Mouse (Mus musculus) intestine, embryonic 16.5 days (tissue): ENCODE measurements around the gene Spop. TPM values are rescaled to one million over a fixed set of nuclear protein-coding genes. Genes with fewer than 3 reads are reported as not detected.
"Not testable (repeated sequence)": the region's sequence is repeated elsewhere in the genome, so short reads cannot be mapped to it uniquely, and the experiment has no call there.

Experiments used
- ATAC-seq: fragments of 200-750 bp; cut with Nextera tagmentation; 2 replicates; pipeline ENCODE4 v1.8.0; 2017; ENCODE audit warnings: moderate TSS enrichment, moderate library complexity
- H3K27ac ChIP-seq: fragments of 300-500 bp; sonication (generic); 2 replicates; pipeline ENCODE4 v1.5.1; 2014; ENCODE audit warnings: mild to moderate bottlenecking, low read length
- H3K27me3 ChIP-seq: fragments of 300-500 bp; sonication (generic); replicated peaks from 2 replicates; pipeline ENCODE4 v1.6.1; 2014; ENCODE audit warnings: low read length, control low read depth, mixed read lengths; ENCODE audit not compliant: control insufficient read depth, insufficient read depth
- H3K36me3 ChIP-seq: fragments of 300-500 bp; sonication (generic); 2 replicates; pipeline ENCODE4 v1.6.1; 2014; ENCODE audit warnings: low read length, control low read depth; ENCODE audit not compliant: control insufficient read depth, insufficient read depth
- H3K4me1 ChIP-seq: fragments of 300-500 bp; sonication (generic); 2 replicates; pipeline ENCODE4 v1.6.1; 2014; ENCODE audit warnings: low read length, control low read depth, mixed read lengths; ENCODE audit not compliant: control insufficient read depth, insufficient read depth
- H3K4me2 ChIP-seq: fragments of 300-500 bp; sonication (generic); 2 replicates; pipeline ENCODE4 v1.6.1; 2014; ENCODE audit warnings: low read depth, low read length, control low read depth
- H3K4me3 ChIP-seq: fragments of 300-500 bp; sonication (generic); 2 replicates; pipeline ENCODE4 v1.5.1; 2014; ENCODE audit warnings: mild to moderate bottlenecking, low read length
- H3K9ac ChIP-seq: fragments of 300-500 bp; sonication (generic); 2 replicates; pipeline ENCODE4 v1.6.1; 2014; ENCODE audit warnings: low read depth, low read length
- H3K9me3 ChIP-seq: fragments of 300-500 bp; sonication (generic); 2 replicates; pipeline ENCODE4 v1.6.1; 2016; ENCODE audit warnings: low read length, control low read depth; ENCODE audit not compliant: control insufficient read depth
- WGBS: fragments of 180-500 bp; shearing (Covaris S2); extraction: QIAGEN DNeasy Blood & Tissue Kit; methylation state at CpG from one replicate; pipeline ENCODE4 v1.1.7; 2014; 5-methylcytosine and 5-hydroxymethylcytosine counted together
- polyA plus RNA-seq: library from polyadenylated mRNA; unstranded; fragments of >200 nt; fragmentation: Nextera tagmentation; extraction: Ambion mirVana; gene quantifications from 2 replicates; pipeline ENCODE4 v1.2.1, GENCODE M21; 2015

The Spop gene
- polyA plus RNA-seq, 1 experiment from 2014 or later, result 127 TPM

DNA sequence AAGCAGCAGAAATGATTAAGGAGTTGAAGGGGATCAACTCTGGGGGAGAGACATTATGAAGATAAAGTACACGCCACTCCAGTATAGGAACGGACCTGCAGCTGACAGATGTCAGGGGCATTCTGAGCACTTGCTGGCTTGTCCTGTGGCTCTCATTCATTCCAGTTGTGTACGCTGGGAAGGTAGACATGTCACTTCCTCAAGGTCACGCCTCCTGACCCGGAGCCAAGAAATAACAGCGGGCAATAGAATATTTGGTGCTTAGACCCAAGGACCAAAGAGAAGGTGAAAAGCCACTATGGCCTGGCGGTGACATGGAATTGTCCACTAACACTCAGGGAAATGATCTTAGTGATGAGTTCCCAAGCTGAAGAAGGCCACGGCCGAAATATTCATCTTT is 82.0 kb downstream of the Spop start:
- Histone ChIP-seq H3K4me3 (no peak overlapping the region), H3K27ac (no peak overlapping the region), H3K9me3 (no peaks in the 10 kb centered on the region), H3K9ac (no peak overlapping the region), H3K27me3 (no peaks in the 10 kb centered on the region), H3K4me1 (no peaks in the 10 kb centered on the region), H3K36me3 (no peaks in the 10 kb centered on the region), H3K4me2 (no peak overlapping the region)
- WGBS, result 89% methylated on average over 9 of the region's 9 CpGs
- ATAC-seq, result no peak

DNA sequence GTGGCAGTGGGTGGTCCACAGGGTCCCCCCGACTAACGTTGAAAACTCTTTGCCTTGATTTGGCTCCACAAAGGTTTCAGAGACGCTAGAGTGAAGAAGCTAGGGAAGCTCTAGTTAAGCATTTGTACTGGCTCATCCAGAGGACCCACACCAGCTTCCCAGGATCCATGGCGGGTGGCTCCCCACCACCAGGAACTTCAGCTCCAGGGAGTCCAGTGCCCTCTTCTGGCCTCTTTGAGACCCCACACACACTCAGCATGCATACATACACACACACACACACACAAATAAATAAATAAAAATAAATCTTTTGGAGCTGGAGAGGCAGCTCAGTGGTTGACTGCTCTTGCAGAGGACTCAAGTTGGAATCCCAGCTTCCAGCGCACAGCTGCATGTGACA is 84.0 kb downstream of the Spop start:
- ATAC-seq, result no peak
- Histone ChIP-seq H3K27ac (no peak overlapping the region), H3K4me3 (no peak overlapping the region), H3K27me3 (no peaks in the 10 kb centered on the region), H3K9me3 (no peaks in the 10 kb centered on the region), H3K9ac (no peak overlapping the region), H3K4me2 (no peak overlapping the region), H3K4me1 (no peaks in the 10 kb centered on the region), H3K36me3 (no peaks in the 10 kb centered on the region)
- 89% methylated on average over 5 of the region's 5 CpGs for WGBS

DNA sequence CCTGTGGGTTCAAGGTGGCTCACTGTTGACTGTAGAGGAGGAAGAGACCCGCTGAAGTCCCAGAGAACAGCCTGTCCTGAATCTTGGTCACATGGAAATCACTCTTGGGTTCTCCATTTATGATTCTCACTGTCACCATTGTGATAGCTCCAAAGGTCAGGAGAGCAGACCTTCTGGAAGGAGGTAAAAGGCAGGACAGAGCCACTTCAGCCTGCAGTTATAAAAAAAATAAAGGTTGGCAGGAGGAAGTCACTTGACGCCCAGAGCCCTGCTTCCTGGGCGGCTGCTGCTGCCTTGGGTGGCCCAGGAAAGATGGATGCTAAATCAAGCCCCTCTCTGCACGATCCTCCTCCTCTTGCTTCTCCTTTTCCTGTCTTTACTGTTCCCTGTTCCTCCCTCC is 86.5 kb downstream of the Spop start:
- ATAC-seq, result peak; percentile 58
- no peak overlapping the region for H3K4me2 ChIP-seq
- no peaks in the 10 kb centered on the region for H3K36me3 ChIP-seq
- no peak overlapping the region for H3K4me3 ChIP-seq
- no peaks in the 10 kb centered on the region for H3K27me3 ChIP-seq
- 44% methylated on average over 4 of the region's 4 CpGs for WGBS
- H3K9me3 ChIP-seq, result no peaks in the 10 kb centered on the region
- H3K4me1 ChIP-seq, result peaks cover 3% of the 10 kb centered on the region; the same call in 1 of the 2 replicates
- H3K27ac ChIP-seq, result no peak overlapping the region
- no peak overlapping the region for H3K9ac ChIP-seq

DNA sequence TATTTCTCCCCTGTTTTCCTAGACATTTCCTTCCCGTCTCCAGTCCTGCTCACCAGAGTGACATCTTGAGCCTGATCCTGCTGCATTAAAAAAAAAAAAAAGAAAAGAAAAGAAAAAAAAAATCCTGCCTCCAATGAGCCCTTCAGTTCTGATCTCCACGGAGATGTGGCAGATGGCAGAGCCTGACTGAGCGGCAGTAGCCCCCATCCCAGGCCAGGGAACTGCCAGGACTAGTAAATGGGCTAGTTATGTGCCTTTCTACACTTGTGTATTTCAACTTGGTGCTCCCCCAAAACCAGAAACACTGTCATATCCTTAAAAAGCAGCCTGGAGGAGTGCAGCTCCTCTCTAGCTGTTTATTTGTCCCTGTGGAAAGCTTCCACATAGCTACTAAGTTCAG is 87.0 kb downstream of the Spop start:
- ATAC-seq, result no peak
- WGBS, result 45% methylated on average over 3 of the region's 3 CpGs

DNA sequence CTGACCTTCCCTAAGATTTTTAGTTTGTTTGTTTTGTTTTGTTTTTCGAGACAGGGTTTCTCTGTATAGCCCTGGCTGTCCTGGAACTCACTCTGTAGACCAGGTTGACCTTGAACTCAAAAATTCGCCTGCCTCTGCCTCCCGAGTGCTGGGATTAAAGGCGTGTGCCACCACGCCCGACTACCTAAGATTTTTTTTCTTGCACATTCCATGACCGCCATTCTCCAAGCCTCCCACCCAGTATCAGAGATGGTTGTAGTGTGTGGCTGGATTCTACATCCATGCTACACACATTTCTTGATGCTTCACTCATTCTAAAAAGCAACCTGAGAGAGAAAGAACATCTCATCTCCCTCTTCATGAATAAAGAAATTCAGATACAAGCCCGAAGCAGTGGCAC is 87.9 kb downstream of the Spop start:
- H3K27me3 ChIP-seq, ATAC-seq, H3K36me3 ChIP-seq, H3K9me3 ChIP-seq, H3K4me1 ChIP-seq, H3K4me3 ChIP-seq, H3K4me2 ChIP-seq, H3K27ac ChIP-seq, H3K9ac ChIP-seq: not testable (repeated sequence)
- WGBS, result 77% methylated on average over 8 of the region's 8 CpGs

More for the DNA sequence above, 87.0 kb downstream of the Spop start:
- Histone ChIP-seq H3K36me3 (no peaks in the 10 kb centered on the region), H3K27me3 (no peaks in the 10 kb centered on the region), H3K9ac (no peak overlapping the region), H3K4me3 (no peak overlapping the region), H3K9me3 (no peaks in the 10 kb centered on the region), H3K27ac (no peak overlapping the region), H3K4me1 (peaks cover 3% of the 10 kb centered on the region; the same call in 1 of the 2 replicates), H3K4me2 (no peak overlapping the region)

DNA sequence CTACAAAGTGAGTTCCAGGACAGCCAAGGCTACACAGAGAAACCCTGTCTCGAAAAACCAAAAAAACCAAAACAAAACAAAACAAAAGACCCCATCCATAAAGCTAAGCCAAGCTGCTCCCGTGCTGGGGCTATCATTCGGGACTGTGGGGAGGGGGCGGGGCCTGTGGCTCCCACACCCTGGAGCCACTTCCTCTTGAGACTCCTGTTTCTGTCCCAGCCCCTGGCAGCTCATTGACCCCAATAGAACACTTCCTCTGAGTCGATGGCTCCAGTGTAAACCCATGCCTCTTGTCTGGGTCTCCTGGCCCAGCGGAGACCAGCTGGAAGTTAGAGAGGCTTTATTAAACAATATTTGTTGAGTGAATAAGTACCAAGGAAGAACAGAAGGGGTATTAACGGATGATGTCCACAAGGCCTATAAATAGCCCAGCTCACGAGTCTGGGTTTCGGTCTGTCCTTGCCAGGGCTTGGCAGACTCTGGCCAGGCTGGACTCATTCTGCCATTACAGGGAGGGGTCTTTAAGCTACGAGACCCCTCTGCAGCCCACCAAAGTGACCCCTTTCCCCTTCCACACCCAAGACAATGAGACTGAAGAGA is 89.8 kb downstream of the Spop start:
- H3K27me3 ChIP-seq, result no peaks in the 10 kb centered on the region
- WGBS, result 43% methylated on average over 10 of the region's 10 CpGs
- ATAC-seq, result no peak

DNA sequence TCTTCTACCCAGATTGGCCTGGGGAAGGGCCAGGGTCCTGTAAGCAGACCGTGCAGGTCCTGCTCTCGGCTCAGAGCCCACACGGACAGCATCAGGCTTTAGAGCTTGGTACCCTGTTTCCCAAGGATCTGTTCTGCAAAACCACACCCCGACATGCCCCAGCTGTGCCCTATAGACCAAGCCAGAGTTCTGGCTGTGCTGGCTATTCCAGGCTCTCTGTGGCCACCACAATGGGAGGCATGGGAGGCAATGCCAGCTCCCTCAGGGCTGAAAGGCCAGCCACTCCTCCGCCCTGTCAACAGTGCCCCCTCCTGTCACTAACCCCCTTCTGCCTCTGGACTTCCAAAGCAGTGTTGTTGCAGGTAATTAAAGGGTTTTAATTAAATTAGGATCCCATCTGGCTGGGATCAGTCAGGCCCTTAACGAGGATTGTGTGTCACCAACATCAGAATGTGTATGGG is 90.4 kb downstream of the Spop start:
- H3K4me1 ChIP-seq, result peaks cover 15% of the 10 kb centered on the region
- 71% methylated on average over 6 of the region's 6 CpGs for WGBS
- no peak for ATAC-seq
- no peak overlapping the region for H3K4me2 ChIP-seq
- H3K27ac ChIP-seq, result no peak overlapping the region
- H3K9ac ChIP-seq, result no peak overlapping the region
- no peaks in the 10 kb centered on the region for H3K9me3 ChIP-seq
- H3K36me3 ChIP-seq, result no peaks in the 10 kb centered on the region
- H3K4me3 ChIP-seq, result no peak overlapping the region
- no peaks in the 10 kb centered on the region for H3K27me3 ChIP-seq

More for the DNA sequence above, 89.8 kb downstream of the Spop start:
- Histone ChIP-seq H3K4me2 (no peak overlapping the region), H3K9ac (no peak overlapping the region), H3K4me3 (no peak overlapping the region), H3K36me3 (no peaks in the 10 kb centered on the region), H3K27ac (no peak overlapping the region), H3K9me3 (no peaks in the 10 kb centered on the region), H3K4me1 (peaks cover 11% of the 10 kb centered on the region)

DNA sequence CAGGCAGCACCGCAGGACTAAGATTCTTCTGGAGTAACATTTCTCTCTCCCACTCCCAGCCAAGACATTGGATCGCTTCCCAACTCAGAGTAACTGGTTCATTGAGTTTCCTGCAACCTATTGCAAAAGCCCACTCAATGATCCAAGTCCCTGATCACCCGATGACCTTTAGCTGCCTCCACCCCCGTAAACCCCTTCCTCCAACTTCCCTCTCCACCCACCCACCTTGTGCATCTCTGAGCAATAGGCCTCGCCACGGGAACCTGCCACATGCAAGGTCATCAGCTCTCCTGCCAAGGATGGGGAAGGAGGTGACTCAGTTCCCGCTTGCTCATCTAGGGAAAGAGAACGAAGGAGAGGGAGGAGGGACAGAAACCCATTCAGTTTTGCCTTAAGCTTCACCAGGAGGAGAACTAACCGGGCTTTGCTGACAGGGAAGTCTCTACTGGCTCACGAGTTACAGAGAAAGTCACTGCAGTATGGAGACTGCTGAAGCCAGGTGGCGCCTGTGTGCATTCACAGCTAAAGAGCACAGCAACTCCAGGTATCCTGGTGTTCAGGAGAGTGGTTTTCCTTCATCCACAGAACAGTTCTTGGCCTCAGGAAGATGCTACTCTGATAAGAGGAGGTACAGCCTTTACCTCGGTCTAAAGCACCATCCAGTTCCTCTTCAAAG is 93.3 kb downstream of the Spop start:
- peaks cover 2% of the 10 kb centered on the region for H3K27me3 ChIP-seq
- no peak for ATAC-seq
- H3K4me2 ChIP-seq, result no peak overlapping the region
- no peaks in the 10 kb centered on the region for H3K9me3 ChIP-seq
- H3K9ac ChIP-seq, result no peak overlapping the region
- H3K27ac ChIP-seq, result no peak overlapping the region
- H3K36me3 ChIP-seq, result no peaks in the 10 kb centered on the region
- WGBS, result 50% methylated on average over 12 of the region's 12 CpGs
- H3K4me1 ChIP-seq, result peaks cover 15% of the 10 kb centered on the region
- no peak overlapping the region for H3K4me3 ChIP-seq

GRCm38 (mm10) chr11:95507785-95508184 is 93.9 kb downstream of the Spop start:
- no peaks in the 10 kb centered on the region for H3K36me3 ChIP-seq
- no peaks in the 10 kb centered on the region for H3K9me3 ChIP-seq
- no peak overlapping the region for H3K4me2 ChIP-seq
- peaks cover 8% of the 10 kb centered on the region for H3K27me3 ChIP-seq
- H3K27ac ChIP-seq, result no peak overlapping the region; the same call in 1 of the 2 replicates
- no peak for ATAC-seq
- H3K9ac ChIP-seq, result no peak overlapping the region
- H3K4me1 ChIP-seq, result peaks cover 15% of the 10 kb centered on the region
- WGBS, result 78% methylated on average over 5 of the region's 5 CpGs
- H3K4me3 ChIP-seq, result no peak overlapping the region
